Mouse (Mus musculus): ENCODE measurements around the gene Thra. TPM values are rescaled to one million over a fixed set of nuclear protein-coding genes. Genes with fewer than 3 reads are reported as not detected.

The Thra gene
- polyA plus RNA-seq, 1 experiment from 2014 or later, result 6.1 TPM

DNA sequence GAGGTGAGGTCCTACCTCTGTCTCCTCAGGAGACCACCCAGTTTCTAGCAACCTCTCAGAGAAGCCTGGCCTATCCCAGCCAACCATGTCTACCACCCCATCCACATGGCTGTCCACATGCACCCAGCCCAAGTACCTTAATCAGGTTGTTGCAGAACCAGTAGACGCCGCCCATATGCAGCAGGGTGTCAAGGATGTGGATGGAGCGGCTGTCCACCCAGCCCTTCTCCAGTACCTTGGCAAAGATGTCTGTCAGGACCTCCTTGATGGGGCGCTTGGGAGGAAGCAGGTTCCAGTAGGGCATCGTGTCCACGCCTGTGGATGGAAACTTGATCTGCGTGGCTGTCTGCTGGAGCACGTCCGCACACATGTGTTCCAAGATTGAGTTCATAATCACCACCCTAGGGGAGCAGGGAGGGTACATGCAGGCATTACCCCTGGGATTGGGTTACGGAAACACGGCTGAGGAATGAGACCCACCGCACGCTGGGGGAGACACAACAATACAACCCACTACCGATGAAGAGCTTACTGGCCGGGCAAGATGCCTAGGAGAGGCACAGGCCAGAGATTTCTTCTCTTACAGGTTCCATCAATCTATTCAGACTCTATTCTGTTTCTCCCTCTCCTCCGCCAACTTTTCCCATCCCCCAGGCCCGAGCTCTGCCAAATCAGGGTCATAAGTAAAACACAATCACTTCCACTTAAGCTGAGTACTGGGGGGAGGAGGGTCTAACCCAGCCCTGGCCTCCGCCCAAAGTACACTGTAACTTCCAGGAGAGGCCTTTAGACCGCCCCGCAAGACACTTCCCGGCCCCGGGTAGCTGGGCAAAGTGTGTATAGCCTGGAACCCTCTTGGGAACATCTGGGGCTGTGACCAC lies 32.8 kb upstream of the Thra start:
- H3K9ac ChIP-seq (replicated peaks), result no peak overlapping the region; the same call in 1 of the 2 replicates
- H3K4me1 ChIP-seq (ENCODE audit: insufficient read depth), result peaks cover 35% of the 10 kb centered on the region
- TF ChIP-seq EP300 (IDR thresholded peaks at IDR 0.05; ENCODE audit: low read depth) (no peak), CTCF (IDR thresholded peaks at IDR 0.05; ENCODE audit: low read depth) (no peak)
- ATAC-seq (peak; percentile 14; the same call in 1 of the 2 replicates), DNase-seq (peak; percentile 46)
- no peaks in the 10 kb centered on the region for H3K27me3 ChIP-seq (ENCODE audit: insufficient read depth, low read length)
- WGBS (ENCODE audit: insufficient replicate concordance), result 81% methylated on average over 22 of the region's 22 CpGs
- peak overlapping the region; percentile 79 for H3K27ac ChIP-seq (ENCODE audit: low read depth)
- peaks cover 29% of the 10 kb centered on the region for H3K36me3 ChIP-seq (replicated peaks; ENCODE audit: insufficient read depth, low read length)
- no peak overlapping the region for H3K4me2 ChIP-seq (ENCODE audit: low read depth, low read length)
- no peaks in the 10 kb centered on the region for H3K9me3 ChIP-seq (ENCODE audit: low read length)
- no peak overlapping the region for H3K4me3 ChIP-seq (ENCODE audit: low read depth, low read length)

DNA sequence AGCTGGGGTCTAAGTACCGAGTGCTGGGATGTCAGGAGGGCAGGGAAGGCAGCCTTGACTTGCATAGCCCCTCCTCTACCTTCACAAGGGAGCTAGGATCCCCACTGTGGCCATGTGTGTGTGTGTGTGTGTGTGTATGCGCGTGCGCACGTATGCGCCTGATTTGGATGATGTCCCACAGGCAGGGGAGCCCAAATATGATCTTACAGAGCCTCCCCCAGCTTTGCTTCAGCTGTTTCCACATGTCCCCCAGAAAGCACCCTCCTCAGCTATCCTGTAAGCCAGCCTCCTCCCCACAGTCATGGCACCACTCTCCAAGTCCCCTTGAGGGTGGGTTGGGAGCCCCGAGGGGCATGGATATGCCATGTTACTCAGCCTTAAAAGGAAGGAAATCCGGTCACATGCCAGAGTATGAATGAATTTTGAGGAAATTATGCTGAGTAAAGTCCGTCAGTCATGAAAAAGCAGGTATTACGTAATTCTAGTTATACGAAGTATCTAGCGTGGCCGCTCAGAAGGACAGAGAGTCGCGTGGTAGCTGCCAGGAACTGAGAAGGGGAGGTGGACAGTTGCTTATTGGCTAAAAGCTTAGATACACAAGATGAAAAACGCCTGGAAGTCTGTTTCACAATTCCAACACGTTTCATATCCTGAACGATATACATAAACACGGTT lies 32.0 kb upstream of the Thra start:
- DNase-seq (no peak), ATAC-seq (peak; percentile 66)

DNA sequence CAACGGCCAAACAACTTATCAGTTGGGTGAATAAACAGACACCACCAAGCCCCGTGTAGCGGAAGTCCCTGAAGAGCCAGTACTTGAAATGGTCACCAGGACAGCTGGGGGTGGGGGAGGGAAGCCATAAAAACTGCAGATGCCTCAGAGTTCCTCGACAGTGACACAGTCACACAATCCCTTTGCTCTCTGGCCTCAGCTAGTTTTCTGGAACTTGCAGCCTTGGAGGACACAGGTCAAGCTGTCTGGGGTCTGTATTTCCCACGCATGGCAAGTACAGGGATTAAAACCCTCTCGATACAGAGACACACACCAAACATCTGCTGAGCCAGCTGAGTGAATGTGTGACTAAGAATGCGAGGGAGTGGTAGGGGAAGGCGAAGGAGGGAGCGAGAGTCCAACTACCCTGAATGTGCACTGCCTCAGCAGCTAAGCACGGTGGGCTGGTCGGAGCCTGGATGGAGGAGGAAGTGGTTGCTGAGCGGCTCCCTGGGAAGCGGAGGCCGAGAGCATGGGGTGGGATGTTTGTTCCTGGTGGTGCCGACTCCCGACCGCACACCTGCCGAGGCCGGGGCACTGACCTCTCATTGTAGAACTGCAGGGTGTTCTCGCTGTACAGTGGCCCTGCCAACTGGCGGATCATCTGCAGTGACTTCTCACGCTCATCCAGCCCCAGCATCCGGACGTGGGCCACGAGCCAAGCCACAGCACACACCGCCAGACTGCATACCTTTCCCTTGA lies 31.3 kb upstream of the Thra start:
- Histone ChIP-seq H3K27ac (ENCODE audit: low read depth) (peak overlapping the region; percentile 79), H3K9ac (replicated peaks) (0 out of 2 replicates have a peak overlapping the region, but pooled peaks have one; percentile 13), H3K9me3 (ENCODE audit: low read length) (no peaks in the 10 kb centered on the region), H3K4me2 (ENCODE audit: low read depth, low read length) (peak overlapping the region; percentile 4), H3K36me3 (replicated peaks; ENCODE audit: insufficient read depth, low read length) (peaks cover 44% of the 10 kb centered on the region), H3K27me3 (ENCODE audit: insufficient read depth, low read length) (no peaks in the 10 kb centered on the region), H3K4me1 (ENCODE audit: insufficient read depth) (peaks cover 35% of the 10 kb centered on the region), H3K4me3 (ENCODE audit: low read depth, low read length) (no peak overlapping the region)
- DNase-seq (peak; percentile 49), ATAC-seq (peak; percentile 41; the same call in 1 of the 2 replicates)
- WGBS (ENCODE audit: insufficient replicate concordance), result 41% methylated on average over 26 of the region's 26 CpGs
- TF ChIP-seq CTCF (IDR thresholded peaks at IDR 0.05; ENCODE audit: low read depth) (no peak), EP300 (IDR thresholded peaks at IDR 0.05; ENCODE audit: low read depth) (no peak)

More for the DNA sequence above, 32.0 kb upstream of the Thra start:
- 49% methylated on average over 19 of the region's 19 CpGs for WGBS (ENCODE audit: insufficient replicate concordance)
- TF ChIP-seq CTCF (IDR thresholded peaks at IDR 0.05; ENCODE audit: low read depth) (no peak), EP300 (IDR thresholded peaks at IDR 0.05; ENCODE audit: low read depth) (peak; percentile 28; the same call in 1 of the 2 replicates)
- H3K9ac ChIP-seq (replicated peaks), result no peak overlapping the region; the same call in 1 of the 2 replicates
- peak overlapping the region; percentile 79 for H3K27ac ChIP-seq (ENCODE audit: low read depth)
- no peak overlapping the region for H3K4me3 ChIP-seq (ENCODE audit: low read depth, low read length)
- H3K9me3 ChIP-seq (ENCODE audit: low read length), result no peaks in the 10 kb centered on the region
- peaks cover 37% of the 10 kb centered on the region for H3K36me3 ChIP-seq (replicated peaks; ENCODE audit: insufficient read depth, low read length)
- peak overlapping the region; percentile 4 for H3K4me2 ChIP-seq (ENCODE audit: low read depth, low read length)
- H3K4me1 ChIP-seq (ENCODE audit: insufficient read depth), result peaks cover 35% of the 10 kb centered on the region
- no peaks in the 10 kb centered on the region for H3K27me3 ChIP-seq (ENCODE audit: insufficient read depth, low read length)

DNA sequence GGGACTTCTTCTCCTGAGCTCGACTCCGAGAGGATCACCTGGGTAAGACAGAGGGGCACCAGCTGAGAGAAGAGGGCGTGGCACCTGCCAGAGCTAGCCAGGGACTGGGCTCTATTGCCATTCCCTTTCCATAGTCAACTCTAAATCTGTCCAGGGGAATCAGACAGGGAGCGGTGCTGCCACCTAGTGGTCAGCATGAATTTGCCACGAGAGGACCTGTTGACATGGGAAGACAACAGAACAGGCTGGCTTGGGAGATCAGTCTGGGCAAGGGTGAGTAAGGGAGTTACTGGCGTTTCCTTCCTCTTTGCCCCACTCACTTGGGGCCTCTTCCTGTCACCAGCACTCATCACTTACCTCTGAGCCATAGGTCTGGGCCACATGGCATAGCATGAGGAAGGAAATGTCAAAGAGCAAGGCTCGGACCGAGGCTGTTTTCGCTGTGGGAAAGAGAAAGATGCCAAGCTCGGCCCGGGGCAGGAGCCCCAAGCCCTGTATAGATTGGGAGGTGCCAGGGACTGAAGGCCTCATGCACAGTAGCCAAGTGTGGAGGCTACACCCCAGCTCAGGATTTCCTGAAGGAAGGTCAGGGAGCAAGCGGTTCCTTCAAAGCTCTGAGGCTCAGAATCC lies 29.9 kb upstream of the Thra start:
- DNase-seq, result peak; percentile 92
- Histone ChIP-seq H3K9ac (replicated peaks) (no peak overlapping the region; the same call in 1 of the 2 replicates), H3K36me3 (replicated peaks; ENCODE audit: insufficient read depth, low read length) (peaks cover 46% of the 10 kb centered on the region), H3K27ac (ENCODE audit: low read depth) (peak overlapping the region; percentile 84), H3K4me2 (ENCODE audit: low read depth, low read length) (peak overlapping the region; percentile 28), H3K4me1 (ENCODE audit: insufficient read depth) (peaks cover 35% of the 10 kb centered on the region), H3K4me3 (ENCODE audit: low read depth, low read length) (no peak overlapping the region), H3K27me3 (ENCODE audit: insufficient read depth, low read length) (no peaks in the 10 kb centered on the region), H3K9me3 (ENCODE audit: low read length) (no peaks in the 10 kb centered on the region)
- TF ChIP-seq CTCF (IDR thresholded peaks at IDR 0.05; ENCODE audit: low read depth) (peak; percentile 99), EP300 (IDR thresholded peaks at IDR 0.05; ENCODE audit: low read depth) (no peak)
- WGBS (ENCODE audit: insufficient replicate concordance), result 28% methylated on average over 12 of the region's 12 CpGs
- ATAC-seq, result peak; percentile 62

DNA sequence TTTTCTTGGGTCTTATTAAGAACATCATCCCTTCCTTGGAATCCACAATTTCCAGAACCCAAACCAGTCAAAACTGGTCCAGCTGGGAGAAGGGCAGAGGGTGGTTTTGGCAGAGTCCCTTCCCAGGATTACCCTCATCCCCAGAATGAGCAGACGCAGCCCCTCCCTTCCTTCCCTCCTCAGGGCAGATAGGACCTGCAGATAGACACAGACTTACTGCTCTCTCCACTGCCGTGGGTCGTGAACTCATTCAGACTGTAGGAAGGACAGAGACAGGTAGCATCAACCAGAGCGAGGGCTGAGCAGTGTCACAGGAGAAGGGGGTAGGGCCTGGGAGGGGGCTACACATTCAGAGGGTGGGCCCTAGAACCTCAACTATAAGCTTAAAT lies 29.4 kb upstream of the Thra start:
- Histone ChIP-seq H3K9ac (replicated peaks) (no peak overlapping the region; the same call in 1 of the 2 replicates), H3K27ac (ENCODE audit: low read depth) (peak overlapping the region; percentile 84), H3K4me2 (ENCODE audit: low read depth, low read length) (peak overlapping the region; percentile 28), H3K27me3 (ENCODE audit: insufficient read depth, low read length) (no peaks in the 10 kb centered on the region), H3K4me3 (ENCODE audit: low read depth, low read length) (no peak overlapping the region), H3K9me3 (ENCODE audit: low read length) (no peaks in the 10 kb centered on the region), H3K4me1 (ENCODE audit: insufficient read depth) (peaks cover 35% of the 10 kb centered on the region), H3K36me3 (replicated peaks; ENCODE audit: insufficient read depth, low read length) (peaks cover 43% of the 10 kb centered on the region)
- no peak for ATAC-seq
- DNase-seq, result no peak
- 49% methylated on average over 4 of the region's 4 CpGs for WGBS (ENCODE audit: insufficient replicate concordance)
- TF ChIP-seq CTCF (IDR thresholded peaks at IDR 0.05; ENCODE audit: low read depth) (no peak), EP300 (IDR thresholded peaks at IDR 0.05; ENCODE audit: low read depth) (no peak)

Data from liver, postnatal 0 days (tissue).